Mouse (Mus musculus) splenic B cell, adult 2 months (primary cell): Measurements from ENCODE around the gene Gm20388.
"Not testable (repeated sequence)": the region's sequence is repeated elsewhere in the genome, so short reads cannot be mapped to it uniquely, and the experiment has no call there.

Source experiments
- DNase-seq: peaks from one replicate; pipeline ENCODE4 v3.0.0-alpha.2; 2011; ENCODE audit warnings: low read depth, low spot score
- H3K27me3 ChIP-seq: 2 replicates; pipeline ENCODE4 v1.6.1; 2012; ENCODE audit warnings: mild to moderate bottlenecking, low read length, moderate library complexity, mixed read lengths; ENCODE audit not compliant: control insufficient read depth, poor library complexity, insufficient read depth, severe bottlenecking
- H3K36me3 ChIP-seq: 2 replicates; pipeline ENCODE4 v1.6.1; 2012; ENCODE audit warnings: mild to moderate bottlenecking, low read length, moderate library complexity, mixed read lengths; ENCODE audit not compliant: control insufficient read depth, poor library complexity, insufficient read depth, severe bottlenecking

The Gm20388 gene

GRCm38 (mm10) chr8:122316402-122316801 lies 2405.8 kb downstream of the Gm20388 start:
- Histone ChIP-seq H3K36me3 (no peaks in the 10 kb centered on the region), H3K27me3 (no peaks in the 10 kb centered on the region)
- DNase-seq: no peak

- no peak for DNase-seq
- no peaks in the 10 kb centered on the region for H3K36me3 ChIP-seq
- no peaks in the 10 kb centered on the region for H3K27me3 ChIP-seq
These were observed 2407.4 kb downstream of the Gm20388 start for GRCm38 (mm10) chr8:122317918-122318475.

- DNase-seq: no peak
- Histone ChIP-seq H3K27me3 (no peaks in the 10 kb centered on the region), H3K36me3 (no peaks in the 10 kb centered on the region)
These were observed 2408.5 kb downstream of the Gm20388 start for GRCm38 (mm10) chr8:122319045-122319707.

GRCm38 (mm10) chr8:122319708-122320075 lies 2409.1 kb downstream of the Gm20388 start:
- H3K27me3 ChIP-seq: no peaks in the 10 kb centered on the region
- no peaks in the 10 kb centered on the region for H3K36me3 ChIP-seq
- no peak for DNase-seq

- no peaks in the 10 kb centered on the region for H3K27me3 ChIP-seq
- no peak for DNase-seq
- H3K36me3 ChIP-seq: no peaks in the 10 kb centered on the region
These were observed 2409.9 kb downstream of the Gm20388 start for GRCm38 (mm10) chr8:122320541-122320940.

GRCm38 (mm10) chr8:122321455-122321921 lies 2410.8 kb downstream of the Gm20388 start:
- no peaks in the 10 kb centered on the region for H3K36me3 ChIP-seq
- H3K27me3 ChIP-seq: no peaks in the 10 kb centered on the region
- no peak for DNase-seq

GRCm38 (mm10) chr8:122322126-122322525 lies 2411.5 kb downstream of the Gm20388 start:
- no peak for DNase-seq
- Histone ChIP-seq H3K27me3 (no peaks in the 10 kb centered on the region), H3K36me3 (no peaks in the 10 kb centered on the region)

GRCm38 (mm10) chr8:122322792-122323191 lies 2412.2 kb downstream of the Gm20388 start:
- DNase-seq: no peak
- H3K27me3 ChIP-seq: no peaks in the 10 kb centered on the region
- H3K36me3 ChIP-seq: no peaks in the 10 kb centered on the region

GRCm38 (mm10) chr8:122323951-122324402 lies 2413.3 kb downstream of the Gm20388 start:
- not testable (repeated sequence) for H3K36me3 ChIP-seq, H3K27me3 ChIP-seq
- DNase-seq: peak; percentile 53

GRCm38 (mm10) chr8:122325196-122325595 lies 2414.6 kb downstream of the Gm20388 start:
- no peaks in the 10 kb centered on the region for H3K36me3 ChIP-seq
- no peak for DNase-seq

GRCm38 (mm10) chr8:122326114-122326542 lies 2415.5 kb downstream of the Gm20388 start:
- DNase-seq: no peak

More at GRCm38 (mm10) chr8:122325196-122325595, 2414.6 kb downstream of the Gm20388 start:
- H3K27me3 ChIP-seq: no peaks in the 10 kb centered on the region

GRCm38 (mm10) chr8:122329072-122329471 lies 2418.4 kb downstream of the Gm20388 start:
- Histone ChIP-seq H3K36me3 (no peaks in the 10 kb centered on the region), H3K27me3 (no peaks in the 10 kb centered on the region)
- DNase-seq: no peak

More at GRCm38 (mm10) chr8:122326114-122326542, 2415.5 kb downstream of the Gm20388 start:
- H3K36me3 ChIP-seq: no peaks in the 10 kb centered on the region
- H3K27me3 ChIP-seq: no peaks in the 10 kb centered on the region

GRCm38 (mm10) chr8:122329553-122330239 lies 2419.1 kb downstream of the Gm20388 start:
- H3K27me3 ChIP-seq: no peaks in the 10 kb centered on the region
- H3K36me3 ChIP-seq: no peaks in the 10 kb centered on the region
- DNase-seq: no peak

- H3K36me3 ChIP-seq: 0 out of 2 replicates have a peak, but pooled peaks cover 1% of the 10 kb centered on the region
- H3K27me3 ChIP-seq: no peaks in the 10 kb centered on the region
- DNase-seq: no peak
These were observed 2419.9 kb downstream of the Gm20388 start for GRCm38 (mm10) chr8:122330446-122331133.
